Mouse (Mus musculus) embryonic fibroblast, embryonic 13.5 days (primary cell): Measurements from ENCODE around the gene Psmd1.

ENCODE experiments used
- CTCF ChIP-seq: IDR thresholded peaks from 2 replicates; pipeline ENCODE4 v1.5.1; 2011; ENCODE audit warnings: mild to moderate bottlenecking, control low read depth, low read length, moderate library complexity, borderline replicate concordance; ENCODE audit not compliant: insufficient read depth
- POLR2A ChIP-seq: IDR thresholded peaks from 2 replicates; pipeline ENCODE4 v1.6.1; 2011; ENCODE audit warnings: low read depth, mild to moderate bottlenecking, control low read depth, low read length, moderate library complexity

- no peak for TF ChIP-seq CTCF
- TF ChIP-seq POLR2A = no peak
Measured at GRCm38 (mm10) chr1:86040817-86041216, 23.4 kb upstream of the Psmd1 start.
